Mouse (Mus musculus) megakaryocyte, embryonic 14.5 days (primary cell): ENCODE data around the gene Dlx6.

Experiments
- FLI1 ChIP-seq: IDR thresholded peaks from 2 replicates; pipeline ENCODE4 v1.6.1; 2012; ENCODE audit warnings: low read length, inconsistent platforms, mixed read lengths
- GATA1 ChIP-seq: IDR thresholded peaks from 3 replicates; pipeline ENCODE4 v1.6.1; 2012; ENCODE audit warnings: mixed read lengths, low read length, inconsistent platforms, borderline replicate concordance

GRCm38 (mm10) chr6:6874073-6874771, 11.1 kb downstream of the Dlx6 start:
- TF ChIP-seq GATA1 (no peak), FLI1 (no peak)
